Mouse (Mus musculus): ENCODE measurements around the gene Ubr2.

Ubr2 gene

GRCm38 (mm10) chr17:46883107-46883506 lies 127.2 kb downstream of the Ubr2 start:
- DNase-seq (ENCODE audit: inconsistent ontology term), result no peak

GRCm38 (mm10) chr17:46881728-46882127 lies 128.6 kb downstream of the Ubr2 start:
- DNase-seq (ENCODE audit: inconsistent ontology term), result no peak

GRCm38 (mm10) chr17:46880322-46880721 lies 130.0 kb downstream of the Ubr2 start:
- DNase-seq (ENCODE audit: inconsistent ontology term), result no peak

GRCm38 (mm10) chr17:46879841-46880311 lies 130.5 kb downstream of the Ubr2 start:
- DNase-seq (ENCODE audit: inconsistent ontology term), result peak; percentile 73
